Mouse (Mus musculus): ENCODE measurements around the gene Ptpn22.

GRCm38 (mm10) chr3:103832426-103832825, 27.2 kb upstream of the Ptpn22 start, which contains the start of gene Bcl2l15:
- TF ChIP-seq CTCF (IDR thresholded peaks at IDR 0.05): no peak
- TF ChIP-seq POLR2A (IDR thresholded peaks at IDR 0.05; ENCODE audit: insufficient read depth, low read depth, low read length): no peak
